Comparison of ENCODE assay signal across 22 mouse cellular contexts in genomic region chr9:69686766-69687165, GRCm38 (mm10).
"Had no signal": no experiment of that assay in that cellular context is flagged by ENCODE, and none has a peak within 500 bp of the region (broad histone marks: within the 10 kb centered on the region; RNA-seq: fewer than 3 reads in every experiment).

No protein-coding gene starts in this region.

- H3K9me3 ChIP-seq: intestine, embryonic 15.5 days; kidney, embryonic 15.5 days; limb, embryonic 12.5 days; limb, embryonic 15.5 days; midbrain, embryonic 12.5 days; neural tube, embryonic 13.5 days; stomach, embryonic 15.5 days had no signal

- DNase-seq: kidney, adult 11 months; kidney, adult 8-10 months; kidney, postnatal 10 days; kidney, postnatal 36 days; layer of hippocampus, postnatal 36 days; left cerebral cortex, postnatal 4 days; lung, adult 2 months; lung, postnatal 14 days; lung, postnatal 4 days; right cerebral cortex, adult 18-20 months; right cerebral cortex, postnatal 14 days; spleen, adult 18-20 months; thymus, postnatal 25 days had no signal

- H3K4me2 ChIP-seq: intestine, embryonic 15.5 days; kidney, embryonic 15.5 days; limb, embryonic 12.5 days; limb, embryonic 15.5 days; midbrain, embryonic 12.5 days; neural tube, embryonic 13.5 days; stomach, embryonic 15.5 days had no signal

- H3K4me1 ChIP-seq: stomach, embryonic 15.5 days had no signal

- H3K27me3 ChIP-seq: intestine, embryonic 15.5 days; limb, embryonic 15.5 days; midbrain, embryonic 12.5 days; stomach, embryonic 15.5 days had no signal

- H3K4me3 ChIP-seq: intestine, embryonic 15.5 days; kidney, embryonic 15.5 days; limb, embryonic 12.5 days; limb, embryonic 15.5 days; midbrain, embryonic 12.5 days; myocyte; neural tube, embryonic 13.5 days; stomach, embryonic 15.5 days had no signal

- H3K9ac ChIP-seq: intestine, embryonic 15.5 days; kidney, embryonic 15.5 days; limb, embryonic 12.5 days; limb, embryonic 15.5 days; midbrain, embryonic 12.5 days; neural tube, embryonic 13.5 days; stomach, embryonic 15.5 days had no signal

- ATAC-seq: intestine, embryonic 15.5 days; midbrain, embryonic 16.5 days had no signal

- H3K27ac ChIP-seq: intestine, embryonic 15.5 days; kidney, embryonic 15.5 days; limb, embryonic 12.5 days; limb, embryonic 15.5 days; midbrain, embryonic 12.5 days; stomach, embryonic 15.5 days had no signal

- H3K36me3 ChIP-seq: intestine, embryonic 15.5 days; kidney, embryonic 15.5 days; limb, embryonic 12.5 days; limb, embryonic 15.5 days; midbrain, embryonic 12.5 days; neural tube, embryonic 13.5 days; stomach, embryonic 15.5 days had no signal
